Mouse (Mus musculus): ENCODE data around the gene Gm20696. TPM values are rescaled to one million over a fixed set of nuclear protein-coding genes. Genes with fewer than 3 reads are reported as not detected.
A peak's percentile ranks its signal among the peaks of the same experiment; 100 is the strongest.

The Gm20696 gene
- polyA plus RNA-seq, 1 experiment from 2014 or later = 1.9 TPM

- H3K4me2 ChIP-seq (ENCODE audit: low read depth, low read length) = 0 out of 2 replicates have a peak overlapping the region, but pooled peaks have one; percentile 48
- no peak overlapping the region for H3K4me3 ChIP-seq (replicated peaks; ENCODE audit: low read length)
- no peak for ATAC-seq (ENCODE audit: insufficient read depth, low FRiP score)
- H3K36me3 ChIP-seq (ENCODE audit: control insufficient read depth, insufficient read depth, low read length) = no peaks in the 10 kb centered on the region
- H3K4me1 ChIP-seq (ENCODE audit: control insufficient read depth, insufficient read depth, low read length) = peaks cover 24% of the 10 kb centered on the region
- peak overlapping the region; percentile 63 for H3K27ac ChIP-seq (ENCODE audit: low read length)
- no peaks in the 10 kb centered on the region for H3K27me3 ChIP-seq (ENCODE audit: control insufficient read depth, insufficient read depth, low read length)
- 70% methylated on average over 7 of the region's 7 CpGs for WGBS
- H3K9me3 ChIP-seq (replicated peaks; ENCODE audit: control insufficient read depth, low read length) = no peaks in the 10 kb centered on the region
- no peak overlapping the region for H3K9ac ChIP-seq (ENCODE audit: low read length)
These were observed 182.3 kb downstream of the Gm20696 start for GRCm38 (mm10) chr6:99484197-99484725.

GRCm38 (mm10) chr6:99483556-99483955 lies 183.0 kb downstream of the Gm20696 start:
- ATAC-seq (ENCODE audit: insufficient read depth, low FRiP score) = no peak
- Histone ChIP-seq H3K4me2 (ENCODE audit: low read depth, low read length) (no peak overlapping the region), H3K4me1 (ENCODE audit: control insufficient read depth, insufficient read depth, low read length) (peaks cover 24% of the 10 kb centered on the region), H3K9me3 (replicated peaks; ENCODE audit: control insufficient read depth, low read length) (no peaks in the 10 kb centered on the region), H3K9ac (ENCODE audit: low read length) (0 out of 2 replicates have a peak overlapping the region, but pooled peaks have one; percentile 29), H3K27me3 (ENCODE audit: control insufficient read depth, insufficient read depth, low read length) (no peaks in the 10 kb centered on the region), H3K27ac (ENCODE audit: low read length) (no peak overlapping the region), H3K36me3 (ENCODE audit: control insufficient read depth, insufficient read depth, low read length) (no peaks in the 10 kb centered on the region), H3K4me3 (replicated peaks; ENCODE audit: low read length) (no peak overlapping the region)
- WGBS = 50% methylated on average over 10 of the region's 10 CpGs

- Histone ChIP-seq H3K27me3 (ENCODE audit: control insufficient read depth, insufficient read depth, low read length) (no peaks in the 10 kb centered on the region), H3K4me2 (ENCODE audit: low read depth, low read length) (no peak overlapping the region), H3K9ac (ENCODE audit: low read length) (no peak overlapping the region), H3K36me3 (ENCODE audit: control insufficient read depth, insufficient read depth, low read length) (no peaks in the 10 kb centered on the region), H3K9me3 (replicated peaks; ENCODE audit: control insufficient read depth, low read length) (no peaks in the 10 kb centered on the region), H3K4me1 (ENCODE audit: control insufficient read depth, insufficient read depth, low read length) (peaks cover 24% of the 10 kb centered on the region), H3K4me3 (replicated peaks; ENCODE audit: low read length) (no peak overlapping the region), H3K27ac (ENCODE audit: low read length) (no peak overlapping the region)
- WGBS = 54% methylated on average over 7 of the region's 7 CpGs
- no peak for ATAC-seq (ENCODE audit: insufficient read depth, low FRiP score)
These were observed 185.0 kb downstream of the Gm20696 start for GRCm38 (mm10) chr6:99481568-99481967.

- Histone ChIP-seq H3K9ac (ENCODE audit: low read length) (no peak overlapping the region), H3K27me3 (ENCODE audit: control insufficient read depth, insufficient read depth, low read length) (no peaks in the 10 kb centered on the region), H3K9me3 (replicated peaks; ENCODE audit: control insufficient read depth, low read length) (no peaks in the 10 kb centered on the region), H3K27ac (ENCODE audit: low read length) (no peak overlapping the region), H3K36me3 (ENCODE audit: control insufficient read depth, insufficient read depth, low read length) (no peaks in the 10 kb centered on the region), H3K4me2 (ENCODE audit: low read depth, low read length) (no peak overlapping the region), H3K4me3 (replicated peaks; ENCODE audit: low read length) (no peak overlapping the region), H3K4me1 (ENCODE audit: control insufficient read depth, insufficient read depth, low read length) (peaks cover 16% of the 10 kb centered on the region)
- no peak for ATAC-seq (ENCODE audit: insufficient read depth, low FRiP score)
- WGBS = 83% methylated on average over 13 of the region's 13 CpGs
These were observed 187.5 kb downstream of the Gm20696 start for GRCm38 (mm10) chr6:99478873-99479650.

GRCm38 (mm10) chr6:99475040-99475439 lies 191.6 kb downstream of the Gm20696 start:
- Histone ChIP-seq H3K27ac (ENCODE audit: low read length) (peak overlapping the region; percentile 36; the same call in 1 of the 2 replicates), H3K4me1 (ENCODE audit: control insufficient read depth, insufficient read depth, low read length) (peaks cover 17% of the 10 kb centered on the region)

GRCm38 (mm10) chr6:99470906-99471305 lies 195.7 kb downstream of the Gm20696 start:
- H3K4me2 ChIP-seq (ENCODE audit: low read depth, low read length) = no peak overlapping the region
- peak overlapping the region; percentile 43; the same call in 1 of the 2 replicates for H3K27ac ChIP-seq (ENCODE audit: low read length)
- 59% methylated on average over 5 of the region's 5 CpGs for WGBS
- H3K9me3 ChIP-seq (replicated peaks; ENCODE audit: control insufficient read depth, low read length) = no peaks in the 10 kb centered on the region
- H3K27me3 ChIP-seq (ENCODE audit: control insufficient read depth, insufficient read depth, low read length) = no peaks in the 10 kb centered on the region
- H3K36me3 ChIP-seq (ENCODE audit: control insufficient read depth, insufficient read depth, low read length) = no peaks in the 10 kb centered on the region
- peaks cover 28% of the 10 kb centered on the region for H3K4me1 ChIP-seq (ENCODE audit: control insufficient read depth, insufficient read depth, low read length)
- no peak overlapping the region for H3K9ac ChIP-seq (ENCODE audit: low read length)
- ATAC-seq (ENCODE audit: insufficient read depth, low FRiP score) = no peak
- H3K4me3 ChIP-seq (replicated peaks; ENCODE audit: low read length) = no peak overlapping the region

More at GRCm38 (mm10) chr6:99475040-99475439, 191.6 kb downstream of the Gm20696 start:
- WGBS = 67% methylated on average over 9 of the region's 9 CpGs
- no peak overlapping the region for H3K9ac ChIP-seq (ENCODE audit: low read length)
- no peak overlapping the region for H3K4me2 ChIP-seq (ENCODE audit: low read depth, low read length)
- no peaks in the 10 kb centered on the region for H3K36me3 ChIP-seq (ENCODE audit: control insufficient read depth, insufficient read depth, low read length)
- H3K27me3 ChIP-seq (ENCODE audit: control insufficient read depth, insufficient read depth, low read length) = no peaks in the 10 kb centered on the region
- no peak overlapping the region for H3K4me3 ChIP-seq (replicated peaks; ENCODE audit: low read length)
- no peaks in the 10 kb centered on the region for H3K9me3 ChIP-seq (replicated peaks; ENCODE audit: control insufficient read depth, low read length)
- no peak for ATAC-seq (ENCODE audit: insufficient read depth, low FRiP score)

- Histone ChIP-seq H3K36me3 (ENCODE audit: control insufficient read depth, insufficient read depth, low read length) (no peaks in the 10 kb centered on the region), H3K4me3 (replicated peaks; ENCODE audit: low read length) (no peak overlapping the region), H3K9me3 (replicated peaks; ENCODE audit: control insufficient read depth, low read length) (no peaks in the 10 kb centered on the region), H3K27me3 (ENCODE audit: control insufficient read depth, insufficient read depth, low read length) (no peaks in the 10 kb centered on the region), H3K27ac (ENCODE audit: low read length) (peak overlapping the region; percentile 9; the same call in 1 of the 2 replicates), H3K4me2 (ENCODE audit: low read depth, low read length) (no peak overlapping the region), H3K4me1 (ENCODE audit: control insufficient read depth, insufficient read depth, low read length) (peaks cover 19% of the 10 kb centered on the region), H3K9ac (ENCODE audit: low read length) (no peak overlapping the region)
- ATAC-seq (ENCODE audit: insufficient read depth, low FRiP score) = peak; percentile 57
- 55% methylated on average over 12 of the region's 12 CpGs for WGBS
These were observed 197.3 kb downstream of the Gm20696 start for GRCm38 (mm10) chr6:99469134-99469834.

GRCm38 (mm10) chr6:99467831-99468230 lies 198.8 kb downstream of the Gm20696 start:
- Histone ChIP-seq H3K36me3 (ENCODE audit: control insufficient read depth, insufficient read depth, low read length) (no peaks in the 10 kb centered on the region), H3K27ac (ENCODE audit: low read length) (no peak overlapping the region), H3K9me3 (replicated peaks; ENCODE audit: control insufficient read depth, low read length) (no peaks in the 10 kb centered on the region), H3K27me3 (ENCODE audit: control insufficient read depth, insufficient read depth, low read length) (no peaks in the 10 kb centered on the region), H3K4me1 (ENCODE audit: control insufficient read depth, insufficient read depth, low read length) (peaks cover 19% of the 10 kb centered on the region), H3K4me2 (ENCODE audit: low read depth, low read length) (no peak overlapping the region), H3K4me3 (replicated peaks; ENCODE audit: low read length) (no peak overlapping the region), H3K9ac (ENCODE audit: low read length) (no peak overlapping the region)
- WGBS = 70% methylated on average over 3 of the region's 3 CpGs
- no peak for ATAC-seq (ENCODE audit: insufficient read depth, low FRiP score)

- WGBS = 43% methylated on average over 8 of the region's 8 CpGs
- H3K9ac ChIP-seq (ENCODE audit: low read length) = no peak overlapping the region
- H3K36me3 ChIP-seq (ENCODE audit: control insufficient read depth, insufficient read depth, low read length) = no peaks in the 10 kb centered on the region
- H3K27ac ChIP-seq (ENCODE audit: low read length) = no peak overlapping the region
- H3K27me3 ChIP-seq (ENCODE audit: control insufficient read depth, insufficient read depth, low read length) = no peaks in the 10 kb centered on the region
- no peak overlapping the region for H3K4me2 ChIP-seq (ENCODE audit: low read depth, low read length)
- no peaks in the 10 kb centered on the region for H3K9me3 ChIP-seq (replicated peaks; ENCODE audit: control insufficient read depth, low read length)
- ATAC-seq (ENCODE audit: insufficient read depth, low FRiP score) = no peak
- no peak overlapping the region for H3K4me3 ChIP-seq (replicated peaks; ENCODE audit: low read length)
- peaks cover 19% of the 10 kb centered on the region for H3K4me1 ChIP-seq (ENCODE audit: control insufficient read depth, insufficient read depth, low read length)
These were observed 199.5 kb downstream of the Gm20696 start for GRCm38 (mm10) chr6:99467109-99467508.

All from stomach, embryonic 16.5 days (tissue).